Comparison of ENCODE assay signal across 9 mouse cellular contexts in the genomic region with DNA sequence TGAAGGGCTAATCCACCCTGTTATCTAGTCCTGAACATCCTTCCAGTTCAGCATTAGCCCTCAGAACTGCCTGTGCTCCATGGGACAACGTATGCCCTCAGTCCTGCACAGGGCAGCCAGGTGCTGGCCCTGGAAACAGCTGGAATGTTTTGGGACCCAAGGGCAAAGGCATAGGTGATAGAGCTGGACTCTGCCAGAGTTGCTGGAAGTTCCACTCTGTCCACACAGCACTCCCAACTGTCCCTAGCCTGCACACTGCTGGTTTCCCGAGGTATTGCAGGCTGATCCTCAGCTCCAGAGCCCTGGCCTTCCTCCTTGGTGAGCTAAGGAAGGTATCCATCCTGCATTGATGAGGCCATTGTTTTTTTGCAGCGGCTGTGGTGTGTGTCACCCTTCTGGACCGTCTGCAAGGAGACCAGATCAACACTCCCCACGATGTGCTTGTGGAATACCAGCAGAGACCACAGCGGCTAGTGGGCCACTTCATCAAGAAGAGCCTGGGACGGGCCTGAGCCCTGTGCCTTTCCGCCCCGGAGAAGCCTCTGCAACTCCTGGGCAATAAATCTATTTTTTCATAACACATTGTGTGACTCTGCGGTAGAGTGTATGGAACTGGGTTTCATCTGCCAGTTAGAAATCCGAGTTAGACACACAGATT. TPM values are rescaled to one million over a fixed set of nuclear protein-coding genes. Genes with fewer than 3 reads are reported as not detected.
DNase-seq lines count a peak whose midpoint lies in the region; ATAC-seq lines count a peak whose summit lies in the region.
"Had no signal": no experiment of that assay in that cellular context is flagged by ENCODE, and none has a peak within 500 bp of the region (broad histone marks: within the 10 kb centered on the region; RNA-seq: fewer than 3 reads in every experiment).

No protein-coding gene starts in this region.

- peak; percentile 17 for DNase-seq in adrenal gland, postnatal 10 days
- no peak for DNase-seq in adrenal gland, adult 2 months
- DNase-seq in 3134 (ENCODE audit: extremely low read depth, insufficient read length, low spot score): peak; percentile 12
- DNase-seq in forebrain, embryonic 14.5 days (ENCODE audit: low spot score): peak; percentile 7
- DNase-seq in urinary bladder, postnatal 4 days (ENCODE audit: low spot score in 2 of 2): no peak
- DNase-seq in spleen, postnatal 14 days (ENCODE audit: low spot score in 2 of 2): no peak
- no peak for DNase-seq in spleen, adult 12 weeks (ENCODE audit: low spot score)

- no peak overlapping the region for H3K9ac ChIP-seq in forebrain, embryonic 14.5 days (ENCODE audit: low read length)
- H3K9ac ChIP-seq: liver, embryonic 15.5 days had no signal

- no peak; the same call in 1 of the 2 replicates for ATAC-seq in forebrain, embryonic 14.5 days

- no peaks in the 10 kb centered on the region for H3K36me3 ChIP-seq in forebrain, embryonic 14.5 days (ENCODE audit: control insufficient read depth, insufficient read depth, low read length)
- no peaks in the 10 kb centered on the region for H3K36me3 ChIP-seq in megakaryocyte, embryonic 14.5 days (replicated peaks; ENCODE audit: low read length)
- H3K36me3 ChIP-seq: liver, embryonic 15.5 days had no signal

- no peak overlapping the region for H3K27ac ChIP-seq in forebrain, embryonic 14.5 days (ENCODE audit: low read depth, low read length)
- H3K27ac ChIP-seq: liver, embryonic 15.5 days had no signal

- no peaks in the 10 kb centered on the region for H3K4me1 ChIP-seq in forebrain, embryonic 14.5 days (ENCODE audit: control insufficient read depth, insufficient read depth, low read length)
- H3K4me1 ChIP-seq in megakaryocyte, embryonic 14.5 days: peaks cover 8% of the 10 kb centered on the region; the same call in 1 of the 2 replicates
- H3K4me1 ChIP-seq: liver, embryonic 15.5 days had no signal

- WGBS in forebrain, embryonic 14.5 days: 78% methylated on average over 11 of the region's 11 CpGs

- H3K4me3 ChIP-seq in forebrain, embryonic 14.5 days (ENCODE audit: low read depth, low read length): no peak overlapping the region
- H3K4me3 ChIP-seq in megakaryocyte, embryonic 14.5 days (replicated peaks): peak overlapping the region; percentile 18
- H3K4me3 ChIP-seq: liver, embryonic 15.5 days had no signal

- no peak overlapping the region for H3K4me2 ChIP-seq in forebrain, embryonic 14.5 days (ENCODE audit: low read length)
- H3K4me2 ChIP-seq: liver, embryonic 15.5 days had no signal

- no peaks in the 10 kb centered on the region for H3K27me3 ChIP-seq in forebrain, embryonic 14.5 days (replicated peaks; ENCODE audit: control insufficient read depth, insufficient read depth, low read length)
- peaks cover 9% of the 10 kb centered on the region for H3K27me3 ChIP-seq in megakaryocyte, embryonic 14.5 days (replicated peaks)
- H3K27me3 ChIP-seq: liver, embryonic 15.5 days had no signal

- H3K9me3 ChIP-seq in forebrain, embryonic 14.5 days (replicated peaks; ENCODE audit: control insufficient read depth, low read length): no peaks in the 10 kb centered on the region
- 0 out of 2 replicates have a peak, but pooled peaks cover 3% of the 10 kb centered on the region for H3K9me3 ChIP-seq in megakaryocyte, embryonic 14.5 days
- H3K9me3 ChIP-seq: liver, embryonic 15.5 days had no signal

RNA-seq across cellular contexts. Expression of a gene that starts 17.8 kb away (rescaled TPM):
- total RNA-seq in adrenal gland, postnatal 10 days (2021): 1 to 10 TPM; 4.5 to 4.9 TPM
- total RNA-seq in adrenal gland, adult 2 months (2021): 1 to 10 TPM; 7.5 to 8.6 TPM
- polyA plus RNA-seq in adrenal gland, adult 2 months (2012; rRNA removed): 7.0 and 7.3 TPM in 2 replicates
- 1.4 and 3.0 TPM in 2 replicates for polyA plus RNA-seq in forebrain, embryonic 14.5 days (2014; fragmentation: Nextera tagmentation; extraction: Ambion mirVana)
- 0.41 TPM in 1 of 2 replicates, not detected in the other for polyA plus RNA-seq in megakaryocyte, embryonic 14.5 days (2012; ENCODE audit: insufficient read depth, low replicate concordance)

RNA-seq across cellular contexts. Expression of a gene that starts 56.0 kb away (rescaled TPM):
- total RNA-seq in adrenal gland, postnatal 10 days (2021): under 1 TPM; 0.12 to 0.30 TPM
- under 1 TPM; 0.06 to 0.07 TPM for total RNA-seq in adrenal gland, adult 2 months (2021)
- not detected in 2 replicates for polyA plus RNA-seq in adrenal gland, adult 2 months (2012; rRNA removed)
- polyA plus RNA-seq in forebrain, embryonic 14.5 days (2014; fragmentation: Nextera tagmentation; extraction: Ambion mirVana): 0.01 and 0.04 TPM in 2 replicates
- polyA plus RNA-seq in megakaryocyte, embryonic 14.5 days (2012; ENCODE audit: insufficient read depth, low replicate concordance): 0.96 TPM in 1 of 2 replicates, not detected in the other

Comparison
In these comparisons a context has a peak if more than half of its experiments do, and no peak if none do; other contexts are left out.
1. DNase-seq: peak in adrenal gland, postnatal 10 days (single experiment), 3134 (single experiment) and forebrain, embryonic 14.5 days (single experiment); none in adrenal gland, adult 2 months (single experiment), urinary bladder, postnatal 4 days (0 of 2), spleen, postnatal 14 days (0 of 2) and spleen, adult 12 weeks (single experiment).